Mouse (Mus musculus) gastrocnemius, adult 8-10 months (tissue): Measurements from ENCODE around the gene Mrpl54. TPM values are rescaled to one million over a fixed set of nuclear protein-coding genes. Genes with fewer than 3 reads are reported as not detected.
A peak's percentile ranks its signal among the peaks of the same experiment; 100 is the strongest.

Experiments used
- DNase-seq, 2 experiments: peaks; one replicate each; pipeline ENCODE4 v3.0.0; 2022; ENCODE audit warnings: low spot score in 2 of 2
- total RNA-seq, 4 experiments: library from RNA; stranded (reverse); gene quantifications; 2 replicates each; pipeline ENCODE4 v1.2.4; 2022

Gene Mrpl54
- total RNA-seq, 4 experiments from 2014 or later, result 96.1 to 111 (median 102) TPM

DNA sequence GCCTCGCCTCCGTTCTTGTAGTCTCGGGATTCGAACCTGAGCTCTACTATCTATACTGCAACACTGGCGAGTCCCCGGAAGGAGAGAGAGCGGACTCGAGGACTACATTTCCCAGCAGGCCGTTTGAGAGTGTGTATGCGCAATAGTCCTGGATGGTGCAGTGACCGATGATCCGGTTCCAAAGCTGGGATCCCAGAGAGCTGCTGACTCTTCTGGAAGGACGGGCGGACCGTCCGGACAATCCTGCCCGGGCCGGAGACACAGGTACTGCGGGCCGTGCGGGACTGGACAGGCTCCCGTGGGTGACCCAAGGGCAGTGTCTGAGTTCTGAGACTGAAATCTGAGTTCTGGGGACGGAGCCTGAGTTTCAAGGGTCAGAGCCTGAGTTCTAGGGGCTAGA lies 1.3 kb upstream of the Mrpl54 start:
- DNase-seq, result peak; percentile 83 to 87

DNA sequence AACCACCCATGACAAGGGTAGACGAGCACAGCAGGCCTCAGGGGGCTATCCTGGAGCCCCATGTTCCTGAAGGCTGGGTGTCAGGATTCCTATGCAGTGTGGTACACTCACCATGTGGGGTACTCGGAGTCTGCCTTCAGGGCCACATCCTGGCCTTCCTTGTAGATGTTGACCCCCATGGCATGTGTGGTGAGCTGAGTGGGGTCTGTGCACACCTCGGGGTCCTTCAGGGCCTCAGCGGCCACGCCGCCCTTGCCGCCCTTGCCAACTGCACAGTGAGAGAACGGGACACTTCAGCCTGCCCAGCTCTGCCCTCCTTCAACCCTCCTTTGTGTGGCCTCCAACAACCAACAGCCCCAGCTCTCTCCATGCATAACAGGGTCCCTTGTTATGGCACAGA lies 1.2 kb downstream of the Mrpl54 start:
- DNase-seq, result no peak

DNA sequence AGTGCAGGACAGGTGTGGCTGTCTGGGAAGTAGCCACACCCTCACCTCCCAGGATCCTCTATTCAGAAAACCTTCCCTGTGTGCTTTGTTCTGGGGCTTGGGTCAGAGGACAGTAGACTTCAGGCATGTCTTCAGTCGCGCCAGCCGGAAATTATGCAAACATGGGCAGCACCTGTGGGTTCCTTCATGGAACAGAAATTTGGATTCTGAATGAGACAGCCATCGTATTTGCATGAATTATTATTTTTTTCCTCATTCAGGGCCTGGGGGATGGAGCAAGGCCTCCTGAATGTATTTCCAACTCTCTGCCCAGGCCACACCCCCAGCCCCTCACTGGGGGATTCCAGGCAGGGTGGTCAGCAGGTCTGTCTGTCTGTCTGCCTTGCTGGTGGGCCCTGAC lies 5.7 kb downstream of the Mrpl54 start:
- no peak for DNase-seq

DNA sequence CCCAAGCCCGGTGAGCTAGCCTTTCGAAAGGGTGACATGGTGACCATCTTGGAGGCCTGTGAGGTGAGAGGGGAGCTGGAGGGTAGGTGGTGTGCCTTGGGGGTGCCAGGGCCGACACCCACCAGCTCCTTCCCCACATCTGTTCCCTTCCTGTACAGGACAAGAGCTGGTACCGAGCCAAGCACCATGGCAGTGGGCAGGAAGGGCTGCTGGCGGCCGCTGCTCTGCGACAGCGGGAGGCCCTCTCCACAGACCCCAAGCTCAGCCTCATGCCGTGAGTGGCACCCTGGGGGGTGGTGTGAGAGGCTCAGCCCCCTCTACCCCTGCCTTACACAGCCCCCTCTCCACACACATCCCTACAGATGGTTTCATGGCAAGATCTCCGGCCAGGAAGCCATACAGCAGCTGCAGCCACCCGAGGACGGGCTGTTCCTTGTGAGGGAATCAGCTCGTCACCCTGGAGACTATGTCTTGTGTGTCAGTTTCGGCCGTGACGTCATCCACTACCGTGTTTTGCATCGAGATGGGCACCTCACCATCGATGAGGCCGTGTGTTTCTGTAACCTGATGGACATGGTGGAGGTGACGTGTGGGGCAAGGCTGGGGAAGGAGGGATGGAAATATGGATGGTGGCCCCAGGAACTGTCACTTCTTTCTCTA lies 7.4 kb downstream of the Mrpl54 start:
- DNase-seq, result no peak

DNA sequence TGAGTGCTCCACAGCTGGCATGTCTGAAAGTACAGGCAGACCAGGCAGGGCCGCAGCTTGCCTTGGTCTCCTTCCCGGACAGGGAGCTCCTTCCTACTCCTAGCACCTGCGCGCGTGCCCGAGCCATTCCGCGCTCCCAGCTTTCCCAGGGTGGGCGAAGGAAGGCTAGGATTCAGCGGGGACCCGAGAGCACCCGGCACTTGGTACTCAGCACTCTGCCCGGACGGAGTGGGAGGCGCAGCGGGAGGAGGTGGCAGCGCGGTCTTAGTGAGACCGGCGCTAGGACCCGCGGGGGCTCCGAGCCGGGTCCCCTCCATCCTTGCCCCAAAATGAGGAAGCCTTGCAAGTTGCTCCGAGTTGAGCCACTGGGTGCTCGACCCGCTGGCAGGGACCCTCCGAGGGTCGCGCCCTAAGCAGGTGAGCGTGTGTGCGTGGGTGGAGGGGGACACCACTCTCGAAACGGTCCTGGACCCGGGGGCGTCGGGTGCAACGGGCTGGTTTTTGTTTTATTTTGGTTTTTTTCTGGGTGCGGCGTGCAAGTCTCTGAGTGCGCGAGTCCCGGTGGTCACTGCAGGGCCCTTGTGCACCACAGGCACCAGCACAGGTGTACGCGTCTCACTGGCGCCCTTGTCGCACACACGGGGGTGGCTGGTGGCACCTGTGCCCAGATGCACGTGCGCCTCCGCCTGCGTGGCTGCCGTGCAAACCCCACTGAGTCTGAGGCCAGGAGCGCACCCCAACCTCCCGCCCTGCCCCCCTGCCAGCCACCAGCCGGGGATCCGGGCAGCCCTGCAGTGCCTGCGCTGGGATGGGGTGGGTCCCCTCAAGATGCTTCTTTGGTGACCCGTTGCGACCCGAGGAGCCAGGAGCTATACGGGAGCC lies 9.3 kb downstream of the Mrpl54 start:
- no peak for DNase-seq

DNA sequence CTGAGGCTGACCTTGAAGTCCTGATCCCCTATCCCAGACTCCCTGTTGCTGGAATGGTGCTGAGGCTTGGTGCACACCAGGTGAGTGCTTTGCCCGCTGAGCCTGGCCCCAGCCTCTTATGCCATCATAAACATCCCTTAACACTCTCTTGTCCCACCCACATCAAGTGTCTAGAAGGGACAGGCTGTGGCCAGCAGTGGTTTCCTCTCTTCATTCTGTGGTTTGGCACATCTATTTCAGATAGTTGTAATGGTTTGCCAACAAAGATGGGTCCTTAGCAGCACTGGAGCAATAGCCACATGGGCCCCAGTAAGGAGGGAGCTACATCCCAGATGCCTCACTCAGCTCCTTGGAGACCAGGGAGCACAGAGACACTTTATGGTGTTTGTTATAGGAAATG lies 11.8 kb downstream of the Mrpl54 start:
- DNase-seq, result no peak

DNA sequence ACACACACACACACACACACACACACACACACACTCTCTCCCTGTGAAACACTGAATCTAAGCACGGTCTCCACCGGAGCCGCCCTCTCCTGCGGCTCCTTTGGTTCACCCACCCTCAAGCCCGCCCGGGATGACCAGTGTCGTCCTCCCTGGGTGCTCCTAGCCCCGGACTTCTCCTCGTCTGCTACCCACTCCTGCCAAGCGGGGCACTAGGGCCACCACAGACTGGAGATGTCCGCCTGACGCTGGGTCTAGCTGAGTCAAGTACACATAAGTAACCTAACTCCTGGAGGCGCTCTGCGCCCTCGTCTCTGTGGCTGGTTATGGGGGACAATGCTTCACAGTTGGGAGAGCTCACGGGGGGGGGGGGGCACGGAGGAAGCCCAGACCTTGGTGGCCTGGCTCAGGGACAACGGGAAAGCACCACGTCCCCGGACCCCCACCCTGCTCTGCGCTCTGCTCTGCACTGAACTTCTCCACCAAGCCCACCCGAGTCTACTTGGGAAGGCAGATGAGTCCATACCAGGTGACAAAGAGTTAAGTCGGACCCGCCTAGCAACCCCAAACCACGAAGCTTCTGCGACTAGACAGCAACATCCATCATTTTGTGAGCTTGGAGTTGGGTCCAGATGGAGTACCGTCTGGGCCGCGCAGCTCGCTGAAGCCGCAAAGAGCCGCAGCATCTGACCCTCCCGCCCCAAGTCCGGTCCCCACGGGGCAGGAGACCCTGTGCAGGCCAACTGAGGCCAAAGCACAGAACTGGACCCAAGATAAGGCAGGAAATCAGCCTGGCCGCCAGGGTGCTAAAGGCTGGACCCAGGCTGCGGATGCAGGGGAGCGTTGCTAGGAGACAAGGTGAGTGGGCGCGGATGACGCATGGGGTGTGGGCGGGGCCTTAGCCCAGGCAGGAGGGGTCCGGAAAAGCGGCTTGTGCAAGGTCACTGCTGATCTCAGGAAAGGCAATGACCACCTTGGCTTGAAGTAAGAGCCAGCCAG lies 14.0 kb downstream of the Mrpl54 start, which contains the start of gene Matk:
Matk (plus strand) TSS at position 512 of the 996 bp plus-strand sequence.
- no peak for DNase-seq

DNA sequence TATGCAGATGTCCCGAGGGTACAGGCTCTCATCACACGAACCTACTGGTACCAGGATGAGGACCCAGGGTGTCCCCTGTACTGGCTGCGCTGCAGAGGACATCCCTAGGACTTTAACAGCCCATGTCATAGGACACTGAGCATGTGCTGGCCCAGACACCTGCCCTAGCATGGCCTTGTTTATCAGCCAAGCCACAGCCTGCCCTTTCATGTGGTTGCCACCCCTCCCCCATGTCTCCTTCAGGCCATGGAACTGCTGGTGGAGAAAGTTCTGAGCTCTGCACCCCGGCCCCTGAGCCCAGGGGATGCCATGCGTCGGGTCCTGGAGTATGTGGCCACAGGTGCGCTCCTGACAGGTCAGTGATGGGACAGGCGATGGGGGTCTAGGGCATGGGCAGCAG lies 17.3 kb downstream of the Mrpl54 start:
- DNase-seq, result no peak

DNA sequence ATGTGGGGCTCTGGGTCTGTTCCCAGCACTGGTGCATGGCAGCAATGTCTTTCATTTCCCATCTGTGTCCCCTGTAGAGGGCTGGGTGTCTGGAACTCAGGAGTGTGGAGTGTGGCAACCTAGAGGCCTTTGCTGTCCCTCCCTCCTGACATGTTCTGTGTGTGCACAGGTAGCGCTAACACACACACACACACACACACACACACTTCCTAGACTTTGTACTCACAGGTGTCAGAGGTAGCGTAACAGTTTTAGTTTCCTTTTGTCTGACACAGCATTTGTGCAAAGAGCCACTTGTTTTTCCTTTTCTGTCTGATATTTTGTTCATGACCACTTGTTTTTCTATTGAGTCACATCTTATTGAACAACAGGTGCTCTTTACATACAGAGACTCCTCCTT lies 18.9 kb downstream of the Mrpl54 start:
- DNase-seq, result no peak

DNA sequence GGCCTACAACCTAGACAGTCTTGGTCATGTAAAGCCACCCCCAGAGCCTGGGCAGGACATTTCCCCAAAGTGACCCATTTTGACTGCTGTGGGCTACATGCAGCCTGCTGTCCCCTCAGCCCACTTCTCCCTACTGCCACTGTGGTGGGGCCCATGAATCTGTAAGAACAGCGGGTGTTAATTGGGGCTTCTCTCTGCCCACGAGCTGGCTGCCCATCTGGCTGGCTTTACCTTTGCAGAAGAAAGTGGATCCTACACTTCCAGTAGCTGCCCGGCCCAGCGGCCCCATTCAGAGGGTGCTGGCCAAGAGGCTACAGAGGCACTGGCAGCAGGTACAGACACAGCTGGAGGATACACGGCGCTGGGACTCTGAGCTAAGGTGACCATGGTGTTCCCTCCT lies 21.6 kb downstream of the Mrpl54 start:
- no peak for DNase-seq

DNA sequence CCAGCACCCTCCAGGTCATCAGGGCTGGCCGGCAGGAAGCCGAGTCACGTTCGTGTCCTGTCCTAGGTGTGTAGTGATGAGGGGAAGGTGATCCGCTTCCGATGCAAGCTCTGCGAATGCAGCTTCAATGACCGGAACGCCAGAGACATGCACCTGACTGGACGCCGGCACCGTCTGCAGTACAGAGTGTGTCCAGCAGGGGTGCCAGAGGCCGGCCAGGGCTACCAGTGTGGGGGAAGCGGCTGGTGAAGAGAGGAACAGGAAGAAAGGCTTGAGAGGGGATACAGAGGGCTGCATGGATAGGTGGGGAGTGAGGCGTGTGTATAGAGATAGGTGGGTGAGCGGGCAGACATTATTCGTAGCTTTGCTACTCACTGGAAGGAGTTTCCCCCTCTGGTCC lies 22.1 kb downstream of the Mrpl54 start:
- peak in 1 of 2 experiments; percentile 49 for DNase-seq

DNA sequence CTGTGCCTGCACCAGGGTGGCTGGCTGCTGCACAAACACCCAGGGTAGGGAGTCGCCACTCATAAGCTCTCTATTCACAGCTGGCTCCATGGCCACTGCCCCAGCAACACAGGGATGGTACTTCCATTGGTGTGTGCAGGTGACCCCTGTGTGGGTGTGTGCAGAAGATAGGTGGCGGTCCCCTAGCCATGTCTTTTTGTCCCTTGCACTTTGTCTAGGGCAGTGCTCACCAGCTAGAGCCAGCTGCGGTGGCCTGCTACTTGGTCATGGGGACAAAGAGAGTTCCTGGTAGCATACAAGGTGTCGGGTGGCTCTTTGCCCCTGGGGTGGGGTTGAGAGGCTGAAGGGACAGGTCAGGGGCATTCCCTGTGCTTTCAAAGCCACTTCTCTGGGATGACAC lies 22.6 kb downstream of the Mrpl54 start:
- no peak for DNase-seq

DNA sequence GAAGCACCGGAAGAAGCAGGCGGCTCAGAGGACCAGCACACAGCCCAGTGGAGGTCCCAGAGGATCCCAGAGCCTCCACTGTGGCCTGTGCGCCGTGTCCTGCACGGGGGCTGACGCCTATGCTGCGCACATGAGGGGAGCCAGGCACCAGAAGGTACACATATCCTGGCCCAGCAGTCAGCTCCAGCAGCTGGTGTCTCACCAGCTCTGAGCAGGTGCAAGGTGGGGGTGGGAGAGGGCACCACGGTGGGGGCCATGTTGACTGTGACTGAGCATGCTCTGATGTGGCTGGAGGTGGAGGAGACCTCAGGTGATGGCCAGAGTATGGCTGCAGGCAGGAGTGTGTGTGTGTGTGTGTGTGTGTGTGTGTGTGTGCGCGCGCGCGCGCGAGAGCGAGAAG lies 24.7 kb downstream of the Mrpl54 start:
- no peak for DNase-seq

DNA sequence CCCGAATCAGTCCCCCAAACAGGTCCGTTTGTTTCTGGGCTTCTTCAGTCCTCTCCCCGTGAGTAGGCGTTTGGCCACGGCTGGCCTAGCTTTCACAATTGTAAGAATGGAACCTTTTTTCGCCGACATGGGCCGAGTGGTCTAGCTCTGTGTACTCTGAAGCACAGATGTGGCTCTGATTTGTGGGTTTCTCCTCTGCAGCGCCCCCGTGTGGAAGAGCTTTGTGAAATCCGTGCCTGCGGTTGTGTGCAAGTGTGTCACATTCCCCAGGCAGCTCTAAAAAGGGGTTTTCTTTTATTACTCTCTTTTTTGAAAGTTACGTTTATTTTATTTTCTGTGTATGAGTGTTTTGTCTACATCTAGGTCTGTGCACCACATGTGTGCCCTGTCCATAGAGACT lies 25.9 kb downstream of the Mrpl54 start:
- DNase-seq, result no peak

DNA sequence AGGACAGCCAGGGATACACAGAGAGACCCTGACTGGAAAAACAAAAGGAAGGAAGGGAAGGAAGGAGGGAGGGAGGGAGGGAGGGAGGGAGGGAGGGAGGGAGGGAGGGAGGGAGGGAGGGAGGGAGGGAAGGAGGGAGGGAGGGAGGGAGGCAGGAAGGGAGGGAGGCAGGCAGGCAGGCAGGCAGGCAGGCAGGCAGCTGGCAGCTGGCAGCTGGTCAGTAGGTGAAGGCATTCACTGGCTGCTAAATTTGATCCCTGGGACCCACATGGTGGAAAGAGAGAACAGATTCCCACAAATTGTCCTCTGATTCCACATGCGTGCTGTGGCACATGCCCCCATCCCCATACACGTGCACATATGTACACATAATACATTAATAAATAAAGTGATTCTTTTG lies 28.1 kb downstream of the Mrpl54 start:
- no peak for DNase-seq

DNA sequence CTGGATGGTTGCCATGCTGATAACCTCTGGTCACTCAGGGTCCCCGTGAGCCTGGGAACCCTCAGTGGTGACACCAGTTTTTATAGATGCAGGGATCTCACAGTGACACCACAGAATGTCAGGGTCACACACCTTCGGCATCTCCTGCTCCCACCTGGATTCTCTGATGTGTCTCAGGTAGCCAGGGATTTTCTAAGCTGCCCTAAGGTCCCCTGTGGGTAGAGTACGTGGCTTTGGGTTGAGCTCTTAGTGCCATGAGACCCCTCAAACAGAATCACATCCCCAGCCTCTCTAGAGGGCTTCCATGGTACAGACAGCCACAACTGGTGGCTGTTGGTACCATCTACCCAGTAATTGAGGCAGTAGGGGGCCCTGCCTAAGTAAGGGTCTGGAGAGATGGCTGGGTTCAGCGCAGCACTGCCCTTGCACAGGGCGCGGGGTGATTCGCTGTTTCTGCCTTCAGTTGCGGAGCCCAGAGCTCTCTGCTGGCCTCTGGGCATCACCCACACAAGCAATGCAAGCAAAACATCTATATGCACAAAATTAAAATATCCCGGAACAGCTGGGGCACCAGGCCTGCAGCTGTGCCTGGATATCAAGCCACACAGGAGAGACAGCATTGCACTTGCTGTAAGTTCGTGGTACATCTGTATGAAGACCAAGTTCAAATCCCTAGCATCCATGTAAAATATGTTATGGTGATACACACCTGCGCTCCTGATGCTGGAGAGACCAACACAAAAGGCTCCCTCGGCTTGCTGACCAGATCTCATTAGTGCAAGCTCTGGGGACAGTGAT lies 30.1 kb downstream of the Mrpl54 start:
- no peak for DNase-seq

DNA sequence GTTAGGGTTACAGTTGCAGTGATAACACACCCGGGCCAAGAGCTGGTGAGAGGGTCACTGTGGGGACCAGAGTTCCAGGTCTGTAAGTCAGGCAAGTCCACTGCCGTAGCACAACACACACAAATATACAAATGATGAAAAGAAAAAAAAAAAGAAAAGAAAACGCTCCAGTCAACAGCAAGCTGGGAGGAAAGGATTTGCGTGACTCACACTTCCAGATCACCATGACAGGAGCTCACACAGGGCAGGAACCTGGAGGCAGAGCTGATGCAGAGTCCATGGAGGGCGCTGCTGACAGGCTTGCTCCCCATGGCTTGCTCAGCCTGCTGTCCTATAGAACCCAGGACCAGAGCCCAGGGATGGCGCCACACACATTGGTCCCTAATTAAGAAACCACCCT lies 32.5 kb downstream of the Mrpl54 start:
- no peak for DNase-seq

DNA sequence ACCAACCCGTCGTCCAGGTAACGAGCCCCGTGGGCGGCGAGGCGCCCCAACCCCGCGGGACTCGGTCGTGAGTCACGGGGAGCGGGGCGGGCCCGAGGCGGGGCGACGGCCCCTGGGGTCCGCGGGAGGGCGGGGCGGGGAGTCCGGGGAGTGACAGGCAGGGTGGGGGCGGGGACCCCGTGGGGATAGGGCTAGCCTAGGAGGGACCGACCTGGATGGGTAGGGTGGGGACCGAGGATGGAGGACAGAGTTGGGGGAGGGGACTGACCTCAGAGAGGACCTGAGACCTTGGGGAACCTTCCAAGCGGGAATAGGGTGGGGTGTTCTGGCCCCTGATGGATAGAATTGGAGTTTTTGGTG lies 33.5 kb downstream of the Mrpl54 start:
- no peak for DNase-seq

DNA sequence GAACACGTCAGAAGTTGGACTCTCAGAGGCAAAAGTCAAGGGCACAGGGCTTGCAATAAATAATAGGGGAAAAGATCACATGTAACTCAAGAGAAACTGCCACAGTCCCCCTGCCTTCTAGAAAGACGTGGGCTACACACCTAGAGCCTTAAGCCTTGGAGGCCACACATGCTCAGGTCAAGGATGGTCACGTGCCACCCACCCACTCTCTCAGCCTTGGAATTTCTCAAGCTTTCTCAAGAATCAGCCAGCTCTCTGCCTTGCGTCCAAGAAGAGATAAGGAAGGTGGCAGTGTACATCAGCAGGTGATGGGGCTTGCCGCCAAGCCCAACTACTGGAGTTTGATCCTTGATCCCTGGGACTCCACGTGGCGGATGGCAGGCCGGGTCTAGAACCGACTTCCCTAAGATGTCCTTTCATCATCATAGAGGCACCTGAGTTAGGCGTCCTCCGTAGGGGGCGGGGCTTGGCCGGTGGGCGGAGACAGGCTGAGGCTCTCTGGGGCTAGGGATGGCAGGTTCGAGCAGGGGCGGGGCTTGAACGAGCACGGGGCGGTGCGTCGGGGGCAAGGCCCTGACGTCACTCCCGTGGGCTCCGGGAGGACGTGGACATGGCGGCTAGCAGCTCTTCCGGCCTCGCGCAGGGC lies 34.0 kb downstream of the Mrpl54 start, which contains the start of gene Zfr2:
Zfr2 (plus strand) TSS at position 576 of the 646 bp plus-strand sequence.
- DNase-seq, result peak; percentile 82 to 85

DNA sequence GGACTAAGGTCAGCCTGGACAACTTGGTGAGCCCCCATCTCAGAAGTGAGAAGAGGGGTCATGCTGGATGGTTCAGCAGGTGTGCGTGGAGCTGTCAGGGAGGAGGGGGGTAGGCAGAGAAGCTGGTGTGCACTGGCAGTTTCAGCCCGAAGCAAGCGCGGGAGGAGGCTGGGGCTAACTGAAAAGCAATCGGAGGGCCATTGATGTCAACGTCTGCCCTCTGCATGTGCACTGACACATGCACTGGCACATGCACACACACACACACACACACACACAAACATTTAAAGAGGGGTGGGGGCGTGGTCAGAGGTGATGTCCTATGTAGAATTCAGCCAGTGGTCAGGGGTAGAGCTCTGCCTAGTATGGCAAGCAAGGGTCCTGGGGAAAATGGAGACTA lies 35.3 kb downstream of the Mrpl54 start:
- no peak for DNase-seq
